8 mouse cellular contexts compared by ENCODE assay signal in the genomic region with DNA sequence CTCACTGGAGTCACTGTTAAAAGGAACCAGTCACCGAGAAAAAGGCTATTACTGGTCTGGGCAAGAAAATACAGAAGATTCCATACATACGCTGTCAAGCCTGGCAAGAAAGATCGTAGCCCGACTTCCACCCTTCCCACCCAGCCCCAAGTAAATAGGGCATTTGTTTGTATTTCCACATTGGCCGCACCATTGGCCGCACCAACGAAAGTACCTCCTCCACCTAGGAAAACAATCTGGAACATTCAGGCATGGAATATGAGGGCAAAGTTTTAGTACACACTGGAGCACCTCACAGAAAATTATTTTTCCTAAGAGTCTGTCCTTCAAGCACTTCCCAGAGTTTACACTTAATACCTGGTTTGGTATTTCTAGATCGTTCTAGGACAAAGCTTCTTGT. TPM values are rescaled to one million over a fixed set of nuclear protein-coding genes. Genes with fewer than 3 reads are reported as not detected.
DNase-seq lines count a peak whose midpoint lies in the region; ATAC-seq and TF ChIP-seq lines count a peak whose summit lies in the region.

No protein-coding gene starts in this region.

- intact Hi-C loops in heart, adult 2 months (cut with DNase I), result no loop called here
- intact Hi-C loops in heart, postnatal 36 days (cut with DNase I), result no loop called here

- H3K36me3 ChIP-seq in heart, adult 2 months (ENCODE audit: control insufficient read depth, insufficient read depth, low read length), result no peaks in the 10 kb centered on the region
- no peaks in the 10 kb centered on the region for H3K36me3 ChIP-seq in spleen, adult 2 months (ENCODE audit: control insufficient read depth, insufficient read depth, low read length)
- H3K36me3 ChIP-seq in liver, postnatal 0 days (replicated peaks; ENCODE audit: insufficient read depth, low read length), result no peaks in the 10 kb centered on the region

- no peak for DNase-seq in heart, adult 2 months
- DNase-seq in heart, postnatal 36 days, result no peak
- no peak for DNase-seq in spleen, adult 2 months (ENCODE audit: low read depth in 1 of 2, low spot score in 2 of 2)
- DNase-seq in spleen, adult 12 weeks (ENCODE audit: low spot score), result no peak
- DNase-seq in liver, postnatal 0 days, result peak; percentile 35
- DNase-seq in T-cell, adult 2 months (ENCODE audit: low spot score), result no peak
- DNase-seq in frontal cortex, postnatal 14 days (ENCODE audit: low spot score in 2 of 2), result no peak
- no peak for DNase-seq in B cell, adult 2 months

- H3K79me2 ChIP-seq in heart, adult 2 months (replicated peaks; ENCODE audit: control insufficient read depth, insufficient read depth, low read length), result no peaks in the 10 kb centered on the region

- no peak for TF ChIP-seq EP300 in heart, adult 2 months (IDR thresholded peaks at IDR 0.05; ENCODE audit: insufficient read depth, low read depth, low read length)
- no peak for TF ChIP-seq EP300 in liver, postnatal 0 days (IDR thresholded peaks at IDR 0.05; ENCODE audit: low read depth)

- H3K4me2 ChIP-seq in liver, postnatal 0 days (ENCODE audit: low read depth, low read length), result peak overlapping the region; percentile 76

- no peaks in the 10 kb centered on the region for H3K27me3 ChIP-seq in heart, adult 2 months (ENCODE audit: control insufficient read depth, insufficient read depth, low read length)
- H3K27me3 ChIP-seq in spleen, adult 2 months (ENCODE audit: control insufficient read depth, insufficient read depth, low read length), result peaks cover 9% of the 10 kb centered on the region; the same call in 1 of the 2 replicates
- H3K27me3 ChIP-seq in liver, postnatal 0 days (ENCODE audit: insufficient read depth, low read length), result peaks cover 11% of the 10 kb centered on the region; the same call in 1 of the 2 replicates

- TF ChIP-seq CTCF in heart, adult 2 months (IDR thresholded peaks at IDR 0.05), result no peak
- no peak for TF ChIP-seq CTCF in spleen, adult 2 months (IDR thresholded peaks at IDR 0.05; ENCODE audit: extremely low read depth, insufficient read depth, insufficient read length, insufficient replicate concordance)
- no peak for TF ChIP-seq CTCF in liver, postnatal 0 days (IDR thresholded peaks at IDR 0.05; ENCODE audit: low read depth)

- H3K9me3 ChIP-seq in liver, postnatal 0 days (ENCODE audit: low read length), result no peaks in the 10 kb centered on the region

- ATAC-seq in liver, postnatal 0 days, result peak; percentile 61

- 0 out of 2 replicates have a peak, but pooled peaks cover 1% of the 10 kb centered on the region for H3K4me1 ChIP-seq in heart, adult 2 months (ENCODE audit: control insufficient read depth, insufficient read depth, low read length)
- peaks cover 3% of the 10 kb centered on the region; the same call in 1 of the 2 replicates for H3K4me1 ChIP-seq in spleen, adult 2 months (ENCODE audit: control insufficient read depth, insufficient read depth, insufficient read length)
- peaks cover 10% of the 10 kb centered on the region for H3K4me1 ChIP-seq in liver, postnatal 0 days (ENCODE audit: insufficient read depth)

- peak overlapping the region; percentile 76 for H3K4me3 ChIP-seq in heart, adult 2 months
- peak overlapping the region; percentile 26 for H3K4me3 ChIP-seq in spleen, adult 2 months (ENCODE audit: extremely low read depth, insufficient read depth, insufficient read length)
- H3K4me3 ChIP-seq in liver, postnatal 0 days (ENCODE audit: low read depth, low read length), result peak overlapping the region; percentile 71

- H3K27ac ChIP-seq in heart, adult 2 months, result no peak overlapping the region; the same call in 1 of the 2 replicates
- no peak overlapping the region for H3K27ac ChIP-seq in spleen, adult 2 months (ENCODE audit: insufficient read depth, low read length)
- peak overlapping the region; percentile 83 for H3K27ac ChIP-seq in liver, postnatal 0 days (ENCODE audit: low read depth)

- H3K9ac ChIP-seq in heart, adult 2 months (ENCODE audit: low read depth, low read length), result no peak overlapping the region
- peak overlapping the region; percentile 74; the same call in 1 of the 2 replicates for H3K9ac ChIP-seq in liver, postnatal 0 days (replicated peaks)

- TF ChIP-seq POLR2A in heart, adult 2 months (IDR thresholded peaks at IDR 0.05; ENCODE audit: insufficient read depth, low read depth, low read length), result no peak
- no peak for TF ChIP-seq POLR2A in spleen, adult 2 months (IDR thresholded peaks at IDR 0.05; ENCODE audit: low read depth, low read length)

- WGBS in heart, adult 2 months, result 44% methylated on average over 8 of the region's 8 CpGs
- 87% methylated on average over 8 of the region's 8 CpGs for WGBS in spleen, adult 2 months
- 49% methylated on average over 8 of the region's 8 CpGs for WGBS in liver, postnatal 0 days (ENCODE audit: insufficient replicate concordance)

RNA-seq across cellular contexts. Expression of a gene that starts 1.1 kb away (rescaled TPM):
- 10 to 100 TPM; 12.2 to 16.6 TPM for total RNA-seq in heart, adult 2 months (2021)
- polyA plus RNA-seq in heart, adult 2 months (2012; rRNA removed), result 4.7 and 5.0 TPM in 2 replicates
- total RNA-seq in heart, postnatal 36 days (2021), result 10 to 100 TPM; 12.0 to 21.3 TPM
- polyA plus RNA-seq in spleen, adult 2 months (2012; rRNA removed), result 9.7 and 10.6 TPM in 2 replicates
- polyA plus RNA-seq in liver, postnatal 0 days (2015; fragmentation: Nextera tagmentation; extraction: Ambion mirVana), result 10.3 and 15.8 TPM in 2 replicates

Comparison
In these comparisons a context has a peak if more than half of its experiments do, and no peak if none do; other contexts are left out.
1. H3K4me3 ChIP-seq: peak in every context shown above with its lines; median percentile 76 in heart, adult 2 months; 71 in liver, postnatal 0 days; 26 in spleen, adult 2 months.